Mouse (Mus musculus) erythroid progenitor cell, adult 5-6 weeks (primary cell): ENCODE results near the gene Mib2. TPM values are rescaled to one million over a fixed set of nuclear protein-coding genes. Genes with fewer than 3 reads are reported as not detected.
"Not testable (repeated sequence)": the region's sequence is repeated elsewhere in the genome, so short reads cannot be mapped to it uniquely, and the experiment has no call there.

Source experiments
- ATAC-seq: replicated peaks from 2 replicates; pipeline ENCODE4 v1.8.0; 2016; ENCODE audit warnings: moderate number of reproducible peaks, mild to moderate bottlenecking, moderate TSS enrichment, inconsistent platforms; ENCODE audit not compliant: poor library complexity, low FRiP score, severe bottlenecking
- total RNA-seq, 2 experiments: library from RNA; stranded (forward) in 1 of 2; stranded (reverse) in 1 of 2; fragments of 150-400 nt in 1 of 2; fragments of 186-747, 209-891 nt in 1 of 2; gene quantifications; 2 replicates each; pipeline versions ENCODE4 v1.2.3 to v1.2.4; 2015 to 2017; ENCODE audit warnings: low replicate concordance in 2 of 2

Mib2 gene
- 0.84 and 2.9 TPM in 2 replicates for total RNA-seq (2015; ENCODE audit: low replicate concordance)
- total RNA-seq (2017; ENCODE audit: low replicate concordance) = 3.2 and 6.6 TPM in 2 replicates

DNA sequence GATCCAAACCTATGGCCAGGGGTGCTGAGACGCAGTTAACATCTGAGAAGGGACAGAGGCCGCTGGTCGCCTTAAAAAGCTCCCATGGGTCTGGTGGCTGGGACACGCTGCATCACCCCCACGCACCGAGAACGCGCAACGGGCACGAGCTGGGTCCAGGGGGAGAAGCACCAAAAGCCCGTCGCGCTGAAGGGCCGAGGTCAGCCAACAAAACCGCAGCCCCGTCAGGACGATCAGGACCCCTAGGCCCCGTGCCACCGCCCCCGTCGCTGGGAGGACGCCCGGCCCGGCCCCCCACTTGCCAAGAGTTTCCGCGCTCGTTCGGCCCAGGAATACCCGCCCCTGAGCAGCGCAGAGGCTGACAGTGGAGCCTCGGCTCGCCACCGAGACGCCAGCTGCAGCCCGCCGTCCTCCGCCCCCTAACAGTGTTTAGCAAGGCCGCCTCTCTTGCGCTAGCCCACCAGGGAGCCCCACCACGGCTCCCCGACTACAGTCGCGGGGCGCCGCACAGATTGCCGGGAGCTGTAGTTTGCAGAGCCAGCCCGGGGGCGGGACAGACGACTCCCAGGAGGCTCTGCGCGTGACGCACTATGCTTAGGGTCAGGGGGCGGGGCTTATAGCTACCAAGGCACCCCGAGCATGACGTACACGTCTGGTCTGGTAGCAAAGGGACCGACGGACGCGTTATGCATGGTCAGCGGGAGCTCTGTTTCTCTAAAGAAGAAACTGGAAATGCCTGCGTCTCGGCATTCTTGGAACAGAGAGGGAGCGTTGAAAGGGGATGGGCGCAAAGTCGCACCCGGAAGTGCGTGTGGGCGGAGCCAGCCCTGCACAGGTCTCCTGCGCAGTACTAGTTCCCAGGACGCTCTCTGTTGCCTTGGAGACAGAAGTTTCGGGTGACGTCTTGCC lies at the start of gene Mib2:
Mib2 (minus strand) TSS at position 510 of the 909 bp plus-strand sequence.
- peak; percentile 99 for ATAC-seq

DNA sequence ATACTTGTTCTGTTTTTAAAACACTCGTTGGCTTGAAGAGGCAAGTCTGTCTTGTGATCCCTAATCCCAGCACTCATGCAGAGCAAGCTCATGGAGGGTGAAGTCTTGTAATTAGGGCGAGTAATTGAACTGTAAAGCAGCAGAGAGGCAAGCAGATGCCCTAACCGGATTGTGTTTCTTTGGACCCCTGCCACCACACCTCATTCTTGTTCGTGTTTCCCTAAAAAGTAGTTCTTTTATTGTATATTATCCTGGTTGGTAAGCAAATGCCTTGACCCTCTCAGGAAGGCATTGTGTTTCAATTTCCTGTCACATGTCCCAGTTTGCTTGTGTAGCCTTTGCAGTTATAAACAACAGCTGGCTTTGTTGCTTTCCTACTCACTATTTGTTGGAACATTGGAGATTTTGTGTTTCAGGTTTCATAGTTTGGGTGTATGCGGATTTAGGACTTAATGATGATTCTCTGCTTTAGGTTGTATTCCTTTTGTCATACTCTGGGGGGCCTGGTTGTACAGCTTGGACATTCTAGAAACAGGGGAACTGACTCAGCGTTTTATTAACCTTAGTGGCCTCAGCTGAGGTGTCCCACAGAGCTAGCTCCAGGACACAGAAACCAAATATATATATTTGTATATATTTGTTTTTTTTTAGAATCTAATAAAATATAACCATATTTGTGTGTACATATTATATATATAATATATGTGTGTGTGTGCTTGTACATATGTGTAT lies 41.7 kb upstream of the Mib2 start:
- ATAC-seq = no peak

DNA sequence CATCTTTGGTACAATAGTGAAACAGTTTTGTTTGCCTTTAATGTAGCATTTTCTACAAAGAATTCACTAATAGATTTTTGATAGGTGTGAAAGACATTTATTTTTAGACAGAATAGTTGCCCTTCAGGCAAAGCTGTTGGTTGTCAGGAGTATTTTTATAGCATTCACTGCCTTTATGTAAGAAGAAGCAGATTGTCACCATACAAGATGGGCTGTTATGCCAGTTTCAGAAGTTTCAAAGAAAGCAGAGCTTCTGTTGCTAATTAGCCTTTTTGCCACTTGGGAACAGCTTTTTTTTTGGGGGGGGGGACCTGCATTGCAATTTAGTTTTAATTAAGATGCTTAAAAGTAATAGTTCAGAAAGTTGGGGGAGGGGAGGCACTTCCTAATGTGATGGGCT lies 40.0 kb upstream of the Mib2 start:
- ATAC-seq = no peak

DNA sequence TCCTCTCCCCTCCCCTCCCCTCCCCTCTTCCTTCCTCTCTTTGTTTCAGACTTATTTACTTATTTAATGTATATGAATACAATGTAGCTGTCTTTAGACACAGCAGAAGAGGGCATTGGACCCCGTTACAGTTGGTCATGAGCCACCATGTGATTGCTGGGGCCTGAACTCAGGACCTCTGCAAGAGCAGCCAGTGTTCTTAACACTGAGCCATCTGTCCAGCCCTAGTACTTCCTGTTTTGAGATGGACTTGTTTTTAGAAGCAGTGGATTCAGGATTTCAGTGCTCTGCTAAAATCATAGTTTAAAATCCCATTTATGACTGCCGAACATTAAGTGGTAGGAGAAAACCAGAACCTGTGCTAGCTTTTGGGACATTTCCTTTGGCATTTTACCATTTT lies 39.6 kb upstream of the Mib2 start:
- no peak for ATAC-seq

DNA sequence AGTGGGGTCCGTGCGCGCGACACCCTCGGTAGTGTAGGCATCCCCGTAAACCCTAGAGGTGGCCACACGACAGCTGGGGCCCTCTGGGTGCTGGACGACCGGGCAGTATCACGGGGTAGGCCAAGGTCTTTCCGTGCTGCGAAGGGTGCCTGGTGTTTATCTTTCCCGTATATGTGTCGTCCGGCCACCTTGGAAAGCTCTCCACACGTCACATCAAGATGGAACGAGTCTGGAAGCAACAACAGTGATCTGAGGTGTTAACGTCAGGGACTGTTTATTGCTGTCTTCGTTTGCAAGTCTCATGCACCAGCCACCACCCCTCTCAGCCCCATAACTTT lies 36.6 kb upstream of the Mib2 start:
- peak; percentile 61 for ATAC-seq

DNA sequence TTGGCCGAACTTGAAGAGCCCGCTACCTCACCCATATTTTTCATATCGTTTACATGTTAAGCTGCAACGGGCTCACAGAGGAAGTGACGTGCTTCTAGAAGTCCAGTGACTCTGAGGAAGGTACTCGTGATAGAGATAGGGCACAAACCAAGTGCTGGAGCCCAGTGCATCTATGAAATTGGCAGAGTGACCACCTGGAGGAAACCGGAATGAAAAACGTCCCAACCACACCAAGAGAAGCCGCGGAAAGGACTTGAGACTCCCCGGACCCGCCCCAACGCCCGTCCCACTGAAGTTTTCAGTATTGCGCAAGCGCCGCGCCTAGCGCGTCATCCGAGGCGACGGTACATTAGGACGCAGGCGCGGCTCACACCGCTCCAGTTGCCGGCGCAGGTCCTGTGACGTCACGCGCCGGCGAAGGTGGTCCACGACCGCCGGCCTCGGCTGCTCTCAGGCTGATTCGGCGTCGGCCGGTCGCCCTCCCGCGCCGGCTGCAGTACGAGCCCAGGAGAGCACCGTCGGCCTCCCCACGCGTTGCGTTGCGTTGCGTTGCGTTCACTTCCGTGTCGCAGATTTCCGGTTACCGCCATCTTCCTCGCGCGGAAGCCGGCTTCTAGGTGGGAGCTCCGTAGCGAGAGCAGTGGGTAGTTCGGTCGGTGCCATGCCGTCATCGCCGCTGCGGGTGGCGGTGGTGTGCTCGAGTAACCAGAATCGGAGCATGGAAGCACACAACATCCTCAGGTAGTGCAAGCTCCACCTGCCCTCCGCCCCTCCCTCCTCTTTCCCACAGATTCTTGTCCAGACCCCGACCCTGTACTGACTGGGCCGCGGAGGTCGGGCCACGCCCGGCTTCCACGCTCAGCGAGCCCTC lies 36.0 kb upstream of the Mib2 start, which contains the start of gene Ssu72:
Ssu72 (plus strand) TSS at position 80 of the 871 bp plus-strand sequence.
- peak; percentile 92 for ATAC-seq

DNA sequence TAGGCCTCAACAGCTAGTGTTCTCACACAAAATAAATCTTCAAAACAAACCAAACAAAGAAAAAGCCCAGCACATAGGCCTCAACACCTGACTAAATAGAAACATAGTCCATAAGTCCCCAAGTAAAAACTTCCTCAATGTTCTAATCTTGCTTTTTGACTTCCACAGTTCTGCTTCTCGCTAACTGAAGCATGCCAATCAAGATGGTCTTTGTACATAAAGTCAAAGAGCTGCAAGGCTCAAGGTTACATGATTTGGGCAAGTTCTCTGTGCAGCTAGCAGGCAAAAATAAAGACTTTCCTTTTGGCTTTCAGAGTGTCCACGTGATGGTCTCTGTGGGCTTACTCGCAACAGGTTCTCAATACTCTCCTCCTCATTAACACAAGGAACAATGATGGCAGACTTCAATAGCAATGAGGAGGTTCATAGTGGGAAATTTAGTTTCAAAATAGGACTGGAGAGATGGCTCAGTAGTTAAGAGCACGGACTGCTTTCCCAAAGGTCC lies 34.5 kb upstream of the Mib2 start:
- no peak for ATAC-seq

DNA sequence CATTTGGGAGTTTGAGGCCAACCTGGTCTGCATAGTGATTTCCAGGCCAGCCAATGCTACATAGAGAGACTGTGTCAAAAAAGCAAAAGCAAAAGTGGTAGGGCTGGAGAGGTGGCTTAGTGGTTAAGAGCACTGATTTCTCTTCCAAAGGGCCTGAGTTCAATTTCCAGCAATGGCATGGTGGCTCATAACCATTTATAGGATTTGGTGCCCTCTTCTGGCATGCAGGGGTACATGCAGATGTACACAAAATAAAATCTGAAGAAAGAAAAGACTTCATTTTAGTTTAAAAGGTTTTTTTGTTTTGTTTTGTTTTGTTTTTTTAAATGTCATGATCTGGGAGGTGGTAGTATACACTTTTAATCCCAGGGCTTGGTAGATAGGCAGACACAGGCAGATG lies 31.4 kb upstream of the Mib2 start:
- no peak for ATAC-seq

DNA sequence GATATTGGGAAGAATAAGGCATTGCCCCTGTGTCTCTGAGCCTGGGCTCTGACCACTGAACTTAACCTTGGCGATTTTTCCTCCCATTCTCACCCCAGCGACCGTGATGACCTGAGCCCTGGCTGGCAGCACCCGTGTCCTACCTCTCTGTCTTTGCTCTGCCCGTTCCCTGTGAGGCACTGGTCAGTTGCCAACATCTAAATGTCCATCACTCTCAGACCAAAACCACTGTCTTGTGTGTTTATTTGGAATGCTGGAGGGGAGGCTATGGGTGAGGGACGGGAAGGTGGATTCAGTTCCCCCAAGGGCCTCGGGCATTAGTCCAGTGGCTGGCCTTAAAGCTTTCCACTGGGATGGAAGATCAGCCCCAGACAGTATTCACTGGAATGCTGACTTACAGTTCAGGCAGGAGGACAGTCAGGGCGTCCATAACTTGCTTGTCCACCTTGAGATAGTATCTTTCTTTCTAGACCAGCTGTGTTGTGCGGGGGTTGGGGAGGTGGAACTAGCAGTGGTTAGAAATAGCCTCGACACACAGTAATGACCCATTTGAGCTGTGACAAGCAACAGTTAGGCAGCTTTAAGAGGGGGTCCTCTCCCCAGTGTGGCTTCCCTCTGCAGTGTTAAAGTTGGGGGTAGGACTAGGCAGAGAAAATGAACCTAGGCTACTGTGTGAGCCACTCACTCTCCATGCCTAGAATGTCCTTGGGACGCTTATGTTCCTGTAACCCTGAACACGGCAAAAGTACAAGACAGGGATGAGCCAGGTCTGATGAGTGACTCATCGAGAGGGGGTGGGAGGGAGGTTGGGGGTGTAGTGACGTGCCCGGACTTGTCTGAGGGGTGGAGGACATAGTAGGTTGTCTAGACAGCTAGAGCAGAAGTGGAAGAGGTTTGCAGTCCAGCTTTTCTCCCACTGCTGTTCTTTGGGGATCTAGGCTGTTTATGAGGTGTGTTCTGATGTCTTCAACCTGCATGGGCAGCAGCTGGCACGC lies 27.6 kb upstream of the Mib2 start:
- no peak for ATAC-seq

DNA sequence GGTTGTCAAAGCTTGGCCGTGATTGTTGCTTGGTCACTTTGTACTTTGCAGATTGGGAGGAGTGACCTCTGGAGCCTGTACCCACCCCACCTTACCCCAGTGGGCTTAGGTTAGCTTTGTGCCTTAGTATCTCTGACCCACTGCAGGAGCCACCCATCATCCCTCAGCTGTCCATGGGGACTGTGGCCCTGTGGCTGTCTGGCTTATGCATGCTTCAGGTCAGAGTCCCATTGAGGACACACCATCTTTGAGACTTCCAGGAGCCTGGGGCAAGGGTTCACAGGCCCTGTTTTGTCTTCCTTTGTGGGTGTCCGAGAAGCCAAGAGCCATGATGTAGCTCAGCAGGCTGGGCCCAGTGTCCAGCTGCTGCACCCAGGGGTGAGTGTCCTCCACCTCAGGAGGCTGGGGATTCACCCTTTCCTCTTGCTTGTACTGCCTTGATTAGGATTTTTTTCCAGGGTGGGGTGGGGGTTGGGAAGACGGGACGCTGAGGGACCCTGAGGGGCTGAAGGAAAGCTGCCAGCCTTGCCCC lies 26.6 kb upstream of the Mib2 start:
- no peak for ATAC-seq

DNA sequence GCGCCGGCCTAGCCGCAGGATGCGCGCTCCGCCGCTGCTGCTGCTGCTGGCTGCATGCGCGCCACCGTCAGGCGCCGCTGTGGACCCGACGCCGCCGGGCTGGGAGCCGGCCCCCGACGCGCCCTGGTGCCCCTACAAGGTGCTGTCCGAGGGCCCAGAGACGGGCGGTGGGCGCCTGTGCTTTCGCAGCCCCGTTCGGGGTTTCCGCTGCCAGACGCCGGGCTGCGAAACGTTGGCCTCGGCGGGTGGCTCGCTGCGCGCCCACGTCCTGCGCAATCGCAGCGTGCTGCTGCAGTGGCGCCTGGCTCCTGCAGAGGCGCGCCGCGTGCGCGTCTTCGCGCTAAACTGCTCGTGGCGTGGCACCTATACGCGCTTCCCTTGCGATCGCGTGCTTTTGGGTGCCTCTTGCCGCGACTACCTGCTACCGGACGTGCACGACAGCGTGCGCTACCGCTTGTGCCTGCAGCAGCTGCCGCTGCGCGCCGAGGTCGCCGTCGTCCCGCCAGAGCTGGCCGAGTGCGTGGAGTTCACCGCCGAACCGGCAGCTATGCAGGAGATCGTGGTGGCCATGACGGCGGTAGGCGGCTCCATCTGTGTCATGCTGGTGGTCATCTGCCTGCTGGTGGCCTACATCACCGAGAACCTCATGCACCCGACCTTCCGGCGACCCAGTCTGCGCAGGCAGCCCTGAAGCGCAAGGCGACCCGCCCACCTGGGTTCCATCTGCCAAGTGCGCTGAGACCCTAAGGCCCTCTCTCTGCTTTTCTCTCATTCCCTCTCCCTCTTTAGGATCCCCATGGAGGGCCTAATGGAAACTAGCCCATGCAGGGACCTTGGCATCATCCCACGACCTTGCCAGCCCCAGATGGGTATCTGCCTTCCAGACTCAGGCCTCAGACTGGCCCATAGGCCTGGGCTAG lies 25.7 kb upstream of the Mib2 start:
- ATAC-seq = no peak

DNA sequence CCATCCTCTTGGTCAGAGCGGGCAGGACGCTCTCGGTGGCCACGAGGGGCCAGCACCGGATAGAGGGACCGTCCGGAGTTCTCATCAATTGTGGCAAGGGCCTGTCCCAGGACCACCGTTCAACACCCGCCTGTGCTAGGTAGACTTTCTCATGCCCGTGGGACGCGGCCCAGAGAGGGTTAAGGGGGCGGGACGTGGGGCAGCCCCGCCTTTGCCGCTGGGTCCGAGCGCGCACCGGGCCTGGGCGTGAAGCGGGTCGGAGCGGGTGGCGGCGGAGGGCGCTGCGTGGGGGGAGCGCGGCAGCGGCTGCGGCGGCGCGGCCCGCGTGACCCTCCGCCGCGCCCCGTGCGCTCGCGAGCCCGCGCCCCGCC lies 25.1 kb upstream of the Mib2 start, which contains the start of gene Fndc10:
Fndc10 (plus strand) TSS at position 232 of the 371 bp plus-strand sequence.
- ATAC-seq = no peak

DNA sequence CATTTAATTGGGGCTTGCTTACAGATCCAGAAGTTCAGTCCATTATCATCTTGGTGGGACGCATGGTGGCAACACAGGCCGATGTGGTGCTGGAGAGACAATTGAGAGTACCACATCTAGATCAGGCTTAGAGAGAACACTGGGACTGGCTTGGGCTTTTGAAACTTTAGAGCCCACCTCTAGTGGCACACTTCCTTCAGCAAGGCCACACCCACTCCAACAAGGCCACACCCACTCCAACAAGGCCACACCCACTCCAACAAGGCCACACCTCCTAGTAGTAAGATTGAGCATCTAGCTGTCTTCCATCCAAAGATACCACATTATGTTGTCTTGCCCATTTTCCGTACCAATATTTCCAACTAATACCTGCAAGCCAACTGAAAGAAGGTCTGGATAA lies 23.4 kb upstream of the Mib2 start:
- no peak for ATAC-seq

DNA sequence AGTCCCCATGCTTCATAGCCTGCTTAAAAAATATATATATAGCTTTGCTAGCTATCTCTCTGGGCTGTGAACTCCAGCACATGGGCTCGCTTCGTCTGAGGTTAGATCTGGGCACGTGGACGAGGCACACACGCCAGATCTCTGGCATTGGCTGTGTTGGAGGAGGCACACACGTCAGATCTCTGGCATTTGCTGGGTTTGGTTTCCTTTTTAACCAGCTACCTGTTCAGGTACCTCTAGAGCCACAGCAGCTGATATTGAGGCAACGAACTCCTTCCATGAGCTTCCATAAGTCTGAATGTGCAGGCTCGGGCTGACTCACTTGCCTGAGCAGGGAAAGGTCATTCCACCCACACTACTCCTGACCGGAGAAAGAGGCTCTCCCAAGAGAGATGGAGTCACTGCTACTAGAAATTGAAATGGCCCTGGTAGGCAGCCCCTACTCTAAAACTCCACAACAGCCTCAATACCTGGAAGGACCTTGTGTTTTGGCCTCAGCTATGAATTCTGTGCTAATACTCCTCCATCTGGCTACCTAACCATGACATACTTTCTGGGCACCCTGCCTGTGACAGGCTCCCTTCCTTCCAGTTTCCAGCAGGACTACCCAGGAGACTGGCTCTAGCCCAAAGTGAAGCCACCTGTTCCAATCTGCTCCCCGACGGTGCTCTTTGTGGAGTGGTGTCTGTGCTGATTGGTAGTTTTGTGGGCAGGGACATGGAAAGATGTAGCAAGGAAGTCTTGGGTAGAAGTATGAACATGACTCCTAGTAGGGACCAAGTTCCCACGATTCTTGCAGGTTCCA lies 21.8 kb upstream of the Mib2 start:
- no peak for ATAC-seq

DNA sequence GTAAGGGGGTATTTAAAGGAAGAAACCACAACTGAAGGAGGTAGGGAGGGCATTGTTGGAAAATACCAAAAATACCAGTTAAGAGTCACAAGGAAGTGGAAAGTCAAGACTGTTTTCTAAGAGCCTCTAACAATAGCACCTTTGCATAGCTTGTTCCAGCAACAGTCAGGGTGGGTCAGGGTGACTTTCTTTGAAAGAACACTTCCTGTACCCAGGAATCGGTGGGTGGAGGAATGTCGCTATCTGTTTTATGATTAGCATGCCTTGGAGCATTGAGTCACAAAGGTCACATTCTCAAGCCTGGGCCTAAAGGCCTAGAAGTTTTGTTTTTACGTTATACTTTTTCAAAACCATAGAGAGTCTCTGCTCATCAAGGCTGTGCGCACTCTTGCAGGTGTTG lies 18.8 kb upstream of the Mib2 start:
- not testable (repeated sequence) for ATAC-seq

DNA sequence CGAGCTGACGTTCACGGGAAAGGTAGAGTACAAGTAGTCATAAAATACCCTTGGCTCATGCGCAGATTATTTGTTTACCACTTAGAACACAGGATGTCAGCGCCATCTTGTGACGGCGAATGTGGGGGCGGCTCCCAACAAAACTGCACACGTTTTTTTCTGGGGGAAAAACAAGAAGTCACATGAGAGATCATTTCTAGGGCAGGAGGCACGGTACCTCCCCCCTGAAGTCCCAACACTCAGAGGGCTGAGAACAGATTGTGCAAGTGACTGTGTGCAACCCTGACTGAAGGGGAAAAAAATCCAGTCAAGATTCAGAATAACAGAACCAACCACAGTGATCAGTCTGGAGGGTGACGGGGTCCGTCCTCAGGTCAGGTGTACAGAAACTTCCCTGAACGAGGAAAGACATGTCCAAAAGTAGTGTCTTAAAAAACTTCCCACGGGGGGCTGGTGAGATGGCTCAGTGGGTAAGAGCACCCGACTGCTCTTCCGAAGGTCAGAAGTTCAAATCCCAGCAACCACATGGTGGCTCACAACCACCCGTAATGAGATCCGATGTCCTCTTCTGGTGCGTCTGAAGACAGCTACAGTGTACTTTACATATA lies 14.8 kb upstream of the Mib2 start:
- not testable (repeated sequence) for ATAC-seq
